Mouse (Mus musculus) CH12.LX (cell line): ENCODE data around the gene Hspa4l. TPM values are rescaled to one million over a fixed set of nuclear protein-coding genes. Genes with fewer than 3 reads are reported as not detected.

Experiments used
- DNase-seq: peaks from one replicate; pipeline ENCODE4 v3.0.0-alpha.2; 2013; ENCODE audit errors: extremely low read depth
- H3K27ac ChIP-seq: 2 replicates; pipeline ENCODE4 v1.5.1; 2012; ENCODE audit warnings: low read depth, mild to moderate bottlenecking, control low read depth, moderate library complexity; ENCODE audit not compliant: insufficient read depth
- H3K27me3 ChIP-seq: replicated peaks from 2 replicates; pipeline ENCODE3; 2012; ENCODE audit warnings: inconsistent platforms
- H3K36me3 ChIP-seq, 2 experiments: replicated peaks in 1 of 2; 2 replicates each; pipeline versions ENCODE3 to v1.6.1; 2012; ENCODE audit warnings: inconsistent platforms in 1 of 2, low read length in 1 of 2, mild to moderate bottlenecking in 1 of 2, mixed read lengths in 1 of 2, moderate library complexity in 1 of 2; ENCODE audit not compliant: control insufficient read depth in 1 of 2, insufficient read depth in 1 of 2
- H3K4me1 ChIP-seq, 2 experiments: 2 replicates each; pipeline ENCODE4 v1.6.1; 2012; ENCODE audit warnings: inconsistent platforms in 1 of 2, moderate library complexity in 1 of 2; ENCODE audit not compliant: insufficient read depth in 2 of 2, control insufficient read depth in 1 of 2
- H3K4me2 ChIP-seq: 2 replicates; pipeline ENCODE4 v1.6.1; 2012; ENCODE audit warnings: low read depth, mild to moderate bottlenecking, control low read depth; ENCODE audit not compliant: poor library complexity, insufficient read depth, severe bottlenecking
- H3K4me3 ChIP-seq, 3 experiments: fragments of 150-350 bp in 1 of 3; sonication (generic) in 1 of 3; replicated peaks in 1 of 3; 2 replicates each; pipeline versions ENCODE3 to v1.5.1; 2011 to 2012; ENCODE audit warnings: low read depth in 2 of 3, low read length in 2 of 3, mild to moderate bottlenecking in 2 of 3, moderate library complexity in 2 of 3, control low read depth in 1 of 3, improper control_type of control experiment in 1 of 3, inconsistent platforms in 1 of 3, mixed read lengths in 1 of 3; ENCODE audit not compliant: poor library complexity in 1 of 3
- H3K79me2 ChIP-seq: replicated peaks from 2 replicates; pipeline ENCODE4 v1.6.1; 2012; ENCODE audit warnings: mild to moderate bottlenecking, moderate library complexity; ENCODE audit not compliant: control insufficient read depth, poor library complexity, insufficient read depth, severe bottlenecking; ENCODE audit errors: extremely low read depth
- H3K9ac ChIP-seq: 2 replicates; pipeline ENCODE4 v1.6.1; 2012; ENCODE audit warnings: low read depth, mild to moderate bottlenecking, control low read depth, moderate library complexity; ENCODE audit not compliant: insufficient read depth
- H3K9me3 ChIP-seq: replicated peaks from 2 replicates; pipeline ENCODE3; 2012; ENCODE audit warnings: low read length, inconsistent platforms, mixed read lengths
- BHLHE40 ChIP-seq: IDR thresholded peaks from 2 replicates; pipeline ENCODE4 v1.6.1; 2011; ENCODE audit warnings: mild to moderate bottlenecking, low read depth, low read length, improper control_type of control experiment
- CHD2 ChIP-seq: IDR thresholded peaks from 2 replicates; pipeline ENCODE4 v1.6.1; 2011; ENCODE audit warnings: low read length, improper control_type of control experiment
- E2F4 ChIP-seq: IDR thresholded peaks from 2 replicates; pipeline ENCODE4 v1.6.1; 2011; ENCODE audit warnings: low read depth, low read length, improper control_type of control experiment; ENCODE audit not compliant: insufficient replicate concordance
- EP300 ChIP-seq: IDR thresholded peaks from 2 replicates; pipeline ENCODE4 v1.6.1; 2011; ENCODE audit warnings: low read length, improper control_type of control experiment
- ETS1 ChIP-seq: conservative IDR thresholded peaks from 2 replicates; pipeline ENCODE4 v1.6.1; 2012; ENCODE audit warnings: low read depth, mild to moderate bottlenecking, inconsistent platforms, low read length, improper control_type of control experiment, moderate library complexity
- GABPA ChIP-seq: IDR thresholded peaks from 2 replicates; pipeline ENCODE4 v1.6.1; 2012; ENCODE audit warnings: low read depth, low read length, improper control_type of control experiment, inconsistent platforms; ENCODE audit not compliant: insufficient replicate concordance
- IRF4 ChIP-seq: IDR thresholded peaks from 2 replicates; pipeline ENCODE4 v1.6.1; 2014; ENCODE audit warnings: low read depth, mild to moderate bottlenecking, inconsistent platforms, low read length, improper control_type of control experiment
- JUN ChIP-seq: IDR thresholded peaks from 2 replicates; pipeline ENCODE4 v1.6.1; 2011; ENCODE audit warnings: low read depth, mild to moderate bottlenecking, low read length, improper control_type of control experiment, moderate library complexity; ENCODE audit not compliant: insufficient read depth
- JUND ChIP-seq: conservative IDR thresholded peaks from 2 replicates; pipeline ENCODE4 v1.6.1; 2011; ENCODE audit warnings: low read depth, low read length, improper control_type of control experiment
- KAT2A ChIP-seq: IDR thresholded peaks from 2 replicates; pipeline ENCODE4 v1.6.1; 2012; ENCODE audit warnings: low read length, improper control_type of control experiment, inconsistent platforms; ENCODE audit not compliant: insufficient replicate concordance
- MAX ChIP-seq: IDR thresholded peaks from 2 replicates; pipeline ENCODE4 v1.6.1; 2011; ENCODE audit warnings: low read length, improper control_type of control experiment
- MAZ ChIP-seq: IDR thresholded peaks from 2 replicates; pipeline ENCODE4 v1.6.1; 2012; ENCODE audit warnings: low read depth, mild to moderate bottlenecking, inconsistent platforms, low read length, improper control_type of control experiment, moderate library complexity
- MEF2A ChIP-seq: IDR thresholded peaks from 2 replicates; pipeline ENCODE4 v1.6.1; 2014; ENCODE audit warnings: low read depth, mild to moderate bottlenecking, inconsistent platforms, low read length, improper control_type of control experiment, borderline replicate concordance
- PAX5 ChIP-seq: IDR thresholded peaks from 2 replicates; pipeline ENCODE4 v1.6.1; 2012; ENCODE audit warnings: low read length, inconsistent platforms, mixed read lengths
- TBP ChIP-seq: conservative IDR thresholded peaks from 2 replicates; pipeline ENCODE4 v1.6.1; 2011; ENCODE audit warnings: low read depth, low read length, improper control_type of control experiment
- ZC3H11A ChIP-seq: IDR thresholded peaks from 2 replicates; pipeline ENCODE4 v1.6.1; 2012; ENCODE audit warnings: low read depth, mild to moderate bottlenecking, inconsistent platforms, low read length, improper control_type of control experiment
- dilution Hi-C: fragments of 300-500 bp; cut with MboI; formaldehyde crosslinking; loops from 2 replicates; pipeline ENCODE4 v1.14.3; 2020; ENCODE audit warnings: low sequenced_read_pairs; ENCODE audit not compliant: extremely low pct_unique_long_range_greater_than_20kb, extremely low pct_ligation_motif_present
- in situ Hi-C: fragments of 300-500 bp; cut with MboI; formaldehyde crosslinking; loops from 3 replicates; pipeline ENCODE4 v1.14.3; 2019; ENCODE audit warnings: low sequenced_read_pairs, low pct_ligation_motif_present, low pct_unique_long_range_greater_than_20kb, mixed read lengths
- polyA plus RNA-seq: library from polyadenylated mRNA; unstranded; fragments of >175 nt; gene quantifications from 2 replicates; pipeline ENCODE4 v1.2.1, GENCODE M21; 2012; ENCODE audit warnings: low read depth; ENCODE audit not compliant: insufficient read length
- total RNA-seq, 2 experiments: library from RNA; depleted of rRNA; stranded (reverse); fragments of 300-350 nt in 1 of 2; fragments of >200 nt in 1 of 2; gene quantifications; 2 replicates each; pipeline ENCODE4 v1.2.3; 2012 to 2014

The Hspa4l gene
- total and polyA plus RNA-seq, 3 experiments = 1.7 to 5.3 (median 2.3) TPM

DNA sequence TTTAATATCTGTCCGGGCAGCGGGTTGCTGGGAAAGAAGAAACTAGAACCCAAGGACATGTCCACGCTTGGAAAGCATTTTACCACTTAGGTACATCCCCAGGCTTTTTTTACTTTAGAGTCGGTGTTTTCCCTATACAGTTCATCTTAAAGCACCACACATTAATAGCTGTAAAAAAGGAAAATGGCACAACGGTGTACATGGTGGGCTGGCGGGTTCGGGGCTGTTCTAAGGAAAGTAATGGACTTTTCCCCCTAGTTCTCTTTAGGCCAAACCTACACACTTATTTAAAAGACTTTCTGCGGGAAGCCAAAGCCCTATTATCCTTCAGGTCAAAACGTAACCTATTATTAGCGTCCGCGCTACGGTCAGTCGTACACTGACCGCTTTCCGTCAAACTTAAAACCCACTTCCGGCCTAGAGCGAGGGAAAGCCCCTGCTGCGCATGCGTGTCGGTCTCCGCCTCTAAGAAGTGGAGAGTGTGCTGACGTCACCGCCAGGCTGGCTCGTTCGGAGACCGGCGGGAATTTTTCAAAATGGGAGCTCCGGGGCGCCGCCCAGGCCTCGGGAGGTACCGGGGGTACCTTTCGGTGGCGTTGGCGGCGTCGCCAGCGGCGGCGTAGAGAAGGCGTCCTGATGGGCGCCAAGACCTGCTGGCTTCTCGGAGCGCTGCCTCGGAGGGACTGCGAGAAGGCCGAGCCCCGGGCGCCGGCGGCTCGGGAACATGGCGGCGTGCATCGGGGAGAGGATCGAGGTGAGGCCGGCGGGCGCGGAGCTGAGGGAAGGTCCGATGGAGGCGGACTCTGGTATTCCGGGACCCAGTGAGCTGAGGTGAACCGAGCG lies 55.5 kb downstream of the Hspa4l start, which contains the start of gene Plk4 (continued):
- TF ChIP-seq MEF2A (peak; percentile 88; the same call in 1 of the 2 replicates), TBP (peak; percentile 84; the same call in 1 of the 2 replicates), KAT2A (no peak), JUND (peak; percentile 53), CHD2 (no peak), BHLHE40 (no peak), E2F4 (peak; percentile 86; the same call in 1 of the 2 replicates)

DNA sequence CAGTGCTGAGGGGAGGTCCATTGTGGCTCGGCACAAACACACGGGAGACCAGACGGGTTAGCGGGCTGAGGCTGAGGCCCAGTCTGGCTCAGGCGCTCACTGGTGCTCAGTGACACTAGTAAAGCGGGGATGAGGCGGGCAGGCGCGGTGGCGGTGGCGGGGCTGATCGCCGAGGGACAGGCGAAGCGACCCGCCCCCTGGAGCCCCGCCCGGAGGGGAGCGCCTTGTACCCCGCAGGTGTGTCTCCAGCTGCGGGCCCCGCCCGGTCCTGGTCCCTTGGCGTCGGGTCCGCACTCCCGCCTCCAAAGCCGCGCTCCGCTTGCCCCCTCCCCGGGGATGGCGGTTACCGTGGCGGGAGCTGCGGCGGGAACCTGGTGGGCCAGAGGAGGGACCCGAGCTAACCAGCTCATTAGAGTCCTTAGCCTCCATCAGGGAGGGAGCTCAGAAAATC lies 56.1 kb downstream of the Hspa4l start:
- H3K79me2 ChIP-seq = peaks cover 30% of the 10 kb centered on the region
- peak; percentile 48 for DNase-seq
- dilution Hi-C loops (no loop called here), in situ Hi-C loops (no loop called here)
- no peaks in the 10 kb centered on the region for H3K9me3 ChIP-seq
- H3K36me3 ChIP-seq = peaks cover 9 to 22% of the 10 kb centered on the region in 2 experiments
- H3K4me3 ChIP-seq = peak overlapping the region; percentile 77 to 98 (median 97)
- peak overlapping the region; percentile 73 for H3K9ac ChIP-seq
- no peaks in the 10 kb centered on the region for H3K27me3 ChIP-seq
- peak overlapping the region; percentile 81 for H3K27ac ChIP-seq
- H3K4me2 ChIP-seq = peak overlapping the region; percentile 75; the same call in 1 of the 2 replicates
- peaks cover 2 to 33% of the 10 kb centered on the region in 2 experiments; a peak in 3 of 4 replicates for H3K4me1 ChIP-seq
- TF ChIP-seq MAZ = 0 out of 2 replicates have a peak, but pooled peaks have one; percentile 56
- no peak for TF ChIP-seq MAX

- no peak overlapping the region for H3K27ac ChIP-seq
- TF ChIP-seq PAX5 (no peak), IRF4 (peak; percentile 72; the same call in 1 of the 2 replicates), EP300 (peak; percentile 54; the same call in 1 of the 2 replicates), GABPA (no peak), MAX (no peak), JUN (peak; percentile 19; the same call in 1 of the 2 replicates), ETS1 (0 out of 2 replicates have a peak, but pooled peaks have one; percentile 16), JUND (peak; percentile 54), ZC3H11A (no peak)
- TF ChIP-seq, all 38 proteins: peak for 5
- Histone ChIP-seq H3K4me3 (no peak overlapping the region), H3K79me2 (peaks cover 27% of the 10 kb centered on the region), H3K9ac (no peak overlapping the region), H3K27me3 (no peaks in the 10 kb centered on the region), H3K9me3 (no peaks in the 10 kb centered on the region), H3K4me2 (no peak overlapping the region; the same call in 1 of the 2 replicates), H3K4me1 (peaks cover 3 to 38% of the 10 kb centered on the region in 2 experiments; a peak in 3 of 4 replicates), H3K36me3 (peaks cover 36 to 61% of the 10 kb centered on the region in 2 experiments)
- in situ Hi-C loops = no loop called here
- peak; percentile 11 for DNase-seq
- dilution Hi-C loops = no loop called here
Measured at GRCm38 (mm10) chr3:40806871-40807270, 62.6 kb downstream of the Hspa4l start.
